In the genomic region with DNA sequence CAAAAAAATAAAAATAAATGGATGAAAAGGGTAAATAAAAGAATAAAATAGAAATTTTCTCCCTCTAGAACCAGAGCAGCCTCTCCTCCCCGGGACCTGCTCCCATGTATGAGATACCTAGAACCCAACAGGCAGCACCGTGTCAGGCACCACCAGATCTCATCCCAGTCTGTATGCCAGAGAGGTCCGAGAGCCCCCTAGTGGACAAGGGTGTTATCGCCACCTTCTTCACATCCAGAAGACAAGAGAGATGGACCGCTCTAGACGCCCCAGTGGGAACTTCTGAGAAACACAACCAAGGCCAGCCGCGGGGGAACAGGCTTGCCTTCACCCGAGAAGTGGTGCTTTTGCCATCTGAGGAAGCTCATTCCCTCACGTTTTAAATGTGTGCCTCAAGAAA, we compare ENCODE assay signal across 9 mouse cellular contexts. TPM values are rescaled to one million over a fixed set of nuclear protein-coding genes. Genes with fewer than 3 reads are reported as not detected.
DNase-seq lines count a peak whose midpoint lies in the region; ATAC-seq lines count a peak whose summit lies in the region.
"Had no signal": no experiment of that assay in that cellular context is flagged by ENCODE, and none has a peak within 500 bp of the region (broad histone marks: within the 10 kb centered on the region; RNA-seq: fewer than 3 reads in every experiment).

No protein-coding gene starts in this region.

- ATAC-seq in CD4-positive, CD25-positive, alpha-beta regulatory T cell, adult 4 months: peak; percentile 47
- peak; percentile 74 for ATAC-seq in frontal cortex, adult (ENCODE audit: low TSS enrichment)

- DNase-seq in MN1 (ENCODE audit: low spot score): peak; percentile 59
- DNase-seq in cerebellum, adult 8-10 months: peak; percentile 75
- peak; percentile 83 for DNase-seq in layer of hippocampus, adult 11-12 months (ENCODE audit: low spot score)
- DNase-seq in lung, adult 18-20 months: peak; percentile 48 to 60
- peak; percentile 71 for DNase-seq in right cerebral cortex, postnatal 14 days
- no peak for DNase-seq in urinary bladder, adult 2 months (ENCODE audit: low spot score)

RNA-seq across cellular contexts. Expression of a gene that starts 20.3 kb away (rescaled TPM):
- polyA plus RNA-seq in CD4-positive, CD25-positive, alpha-beta regulatory T cell, adult 4 months (2017; shearing (Covaris generic)): 10 to 100 TPM; 41.9 to 49.5 TPM
- polyA plus RNA-seq in urinary bladder, adult 2 months (2012; rRNA removed): 38.9 and 44.7 TPM in 2 replicates

RNA-seq across cellular contexts. Expression of a gene that starts 32.2 kb away (rescaled TPM):
- not detected for polyA plus RNA-seq in CD4-positive, CD25-positive, alpha-beta regulatory T cell, adult 4 months (2017; shearing (Covaris generic))
- polyA plus RNA-seq in urinary bladder, adult 2 months (2012; rRNA removed): 2.5 and 2.6 TPM in 2 replicates

RNA-seq across cellular contexts. Expression of a gene that starts 52.0 kb away (rescaled TPM):
- polyA plus RNA-seq in CD4-positive, CD25-positive, alpha-beta regulatory T cell, adult 4 months (2017; shearing (Covaris generic)): not detected
- 2.5 and 3.0 TPM in 2 replicates for polyA plus RNA-seq in urinary bladder, adult 2 months (2012; rRNA removed)
- polyA plus RNA-seq: liver, embryonic 15.5 days had no signal
